Mouse (Mus musculus): ENCODE data around the gene Copg1. TPM values are rescaled to one million over a fixed set of nuclear protein-coding genes. Genes with fewer than 3 reads are reported as not detected.

Gene Copg1
- polyA plus RNA-seq (2016; fragmentation: Nextera tagmentation; extraction: Ambion mirVana), result 142 and 153 TPM in 2 replicates

- Histone ChIP-seq H3K36me3 (replicated peaks) (peaks cover 34% of the 10 kb centered on the region), H3K9ac (peak within 1 kb of the TSS; percentile 81), H3K4me2 (peak within 1 kb of the TSS; percentile 82), H3K27ac (peak within 1 kb of the TSS; percentile 51; the same call in 1 of the 2 replicates), H3K9me3 (no peaks in the 10 kb centered on the region), H3K27me3 (no peaks in the 10 kb centered on the region), H3K4me1 (peaks cover 10% of the 10 kb centered on the region), H3K4me3 (replicated peaks) (peak within 1 kb of the TSS; percentile 65)
- ATAC-seq (ENCODE audit: low FRiP score), result peak; percentile 97
- WGBS, result under 1% methylated on average over 31 of the region's 31 CpGs
These were observed at the start of gene Copg1 for GRCm38 (mm10) chr6:87887594-87888233. TSS of gene Copg1 (plus strand) at chr6:87887814.

GRCm38 (mm10) chr6:87838551-87839197, 48.9 kb upstream of the Copg1 start, which contains the start of gene Isy1:
TSS of gene Isy1 (minus strand) at chr6:87838798.
- H3K9me3 ChIP-seq, result no peaks in the 10 kb centered on the region
- peak within 1 kb of the TSS; percentile 87 for H3K9ac ChIP-seq
- peak; percentile 97 for ATAC-seq (ENCODE audit: low FRiP score)
- H3K27ac ChIP-seq, result peak within 1 kb of the TSS; percentile 93
- H3K4me1 ChIP-seq, result peaks cover 21% of the 10 kb centered on the region
- WGBS, result under 1% methylated on average over 46 of the region's 46 CpGs
- H3K4me3 ChIP-seq (replicated peaks), result peak within 1 kb of the TSS; percentile 79
- no peaks in the 10 kb centered on the region for H3K27me3 ChIP-seq
- peaks cover 28% of the 10 kb centered on the region for H3K36me3 ChIP-seq (replicated peaks)
- peak within 1 kb of the TSS; percentile 76 for H3K4me2 ChIP-seq

DNA sequence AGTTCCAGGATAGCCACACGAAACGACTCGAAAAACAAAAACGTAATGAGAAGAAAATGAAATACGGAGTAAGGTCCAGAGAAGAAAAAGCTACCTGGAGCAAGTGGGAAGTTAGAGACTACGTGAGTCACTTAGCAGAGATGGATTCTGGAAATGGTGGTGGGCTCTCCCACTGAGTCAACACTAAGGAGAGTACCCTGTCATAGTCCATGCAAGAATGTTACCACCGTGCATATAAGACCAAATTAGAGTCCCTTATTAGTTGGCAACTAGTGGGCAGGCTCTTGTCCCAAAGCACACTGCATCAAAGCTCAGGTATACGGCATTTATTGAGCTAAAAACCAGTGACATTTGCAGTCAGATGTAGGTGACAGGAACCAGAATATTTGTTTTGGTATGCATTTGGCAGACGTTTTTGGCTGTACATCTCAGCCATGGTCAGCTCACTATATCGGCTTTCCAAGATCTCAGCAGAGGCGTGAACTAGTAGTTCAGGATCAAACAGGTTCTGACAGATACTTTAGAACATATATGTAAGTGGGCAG, 47.7 kb upstream of the Copg1 start:
- no peak for ATAC-seq (ENCODE audit: low FRiP score)
- H3K4me3 ChIP-seq (replicated peaks), result no peak overlapping the region

GRCm38 (mm10) chr6:87841635-87842034, 46.0 kb upstream of the Copg1 start:
- Histone ChIP-seq H3K9me3 (no peaks in the 10 kb centered on the region), H3K4me1 (peaks cover 20% of the 10 kb centered on the region), H3K27me3 (no peaks in the 10 kb centered on the region), H3K9ac (no peak overlapping the region), H3K27ac (no peak overlapping the region), H3K4me3 (replicated peaks) (no peak overlapping the region), H3K36me3 (replicated peaks) (peaks cover 40% of the 10 kb centered on the region), H3K4me2 (no peak overlapping the region)
- WGBS, result 82% methylated on average over 8 of the region's 8 CpGs
- ATAC-seq (ENCODE audit: low FRiP score), result no peak

More for the DNA sequence above, 47.7 kb upstream of the Copg1 start:
- 72% methylated on average over 11 of the region's 11 CpGs for WGBS
- H3K4me1 ChIP-seq, result peaks cover 21% of the 10 kb centered on the region
- no peak overlapping the region for H3K9ac ChIP-seq
- no peaks in the 10 kb centered on the region for H3K9me3 ChIP-seq
- no peak overlapping the region for H3K4me2 ChIP-seq
- H3K36me3 ChIP-seq (replicated peaks), result peaks cover 32% of the 10 kb centered on the region
- H3K27me3 ChIP-seq, result no peaks in the 10 kb centered on the region
- H3K27ac ChIP-seq, result no peak overlapping the region

DNA sequence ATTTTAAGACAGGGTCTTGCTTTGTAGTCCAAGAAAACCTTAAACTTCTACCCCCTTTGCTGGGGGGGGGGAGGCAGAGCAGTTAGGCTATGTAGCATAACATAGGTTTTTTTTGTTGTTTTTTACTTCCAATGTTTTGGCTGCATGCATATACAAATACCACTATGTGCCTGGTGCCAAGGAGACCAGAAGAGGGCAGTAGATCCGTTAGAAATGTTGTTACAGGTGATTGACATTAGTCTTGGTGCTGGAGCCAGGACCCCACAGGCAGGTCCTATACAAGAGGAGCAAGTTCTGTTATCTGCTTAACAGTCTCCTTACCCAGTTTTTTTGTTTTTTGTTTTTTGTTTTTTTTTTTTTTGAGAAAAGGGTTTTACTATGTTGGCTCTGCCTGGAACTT, 45.4 kb upstream of the Copg1 start:
- no peak for ATAC-seq (ENCODE audit: low FRiP score)
- Histone ChIP-seq H3K9me3 (no peaks in the 10 kb centered on the region), H3K4me1 (peaks cover 20% of the 10 kb centered on the region), H3K9ac (no peak overlapping the region), H3K27ac (no peak overlapping the region), H3K4me2 (no peak overlapping the region), H3K27me3 (no peaks in the 10 kb centered on the region), H3K36me3 (replicated peaks) (peaks cover 40% of the 10 kb centered on the region), H3K4me3 (replicated peaks) (no peak overlapping the region)
- 31% methylated on average over 1 of the region's 1 CpGs for WGBS

DNA sequence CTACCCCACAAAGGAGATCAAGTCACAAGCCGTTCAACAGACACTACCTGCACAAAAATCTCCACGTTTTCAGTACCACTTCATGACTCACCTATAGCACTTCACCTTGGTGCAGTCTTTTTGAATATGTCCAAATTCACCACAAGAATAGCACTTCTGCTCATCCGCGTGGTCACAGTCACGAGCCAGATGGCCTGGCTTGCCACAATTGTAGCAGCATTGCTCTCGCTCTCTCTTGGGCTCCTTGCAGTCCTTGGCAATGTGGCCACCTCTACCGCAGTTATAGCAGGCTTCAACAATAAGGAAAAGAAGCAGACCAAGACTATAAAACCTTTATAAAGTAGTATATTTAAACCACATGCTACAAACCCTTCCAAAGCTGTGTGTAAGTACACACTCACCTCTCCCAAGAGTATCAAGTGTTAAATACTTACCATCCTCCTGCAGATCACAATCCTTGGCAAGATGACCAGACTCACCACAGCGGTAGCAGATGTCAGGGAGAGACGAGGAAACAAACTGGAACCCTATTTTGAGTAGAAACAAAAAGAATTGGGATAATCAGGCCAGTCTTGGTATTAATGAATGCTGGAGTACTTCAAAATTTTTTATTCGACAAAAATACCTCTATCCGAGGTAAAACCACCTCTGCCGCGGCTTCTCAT, 42.5 kb upstream of the Copg1 start:
- ATAC-seq (ENCODE audit: low FRiP score), result no peak
- H3K27me3 ChIP-seq, result no peaks in the 10 kb centered on the region
- no peak overlapping the region for H3K27ac ChIP-seq
- 91% methylated on average over 13 of the region's 13 CpGs for WGBS
- no peak overlapping the region for H3K9ac ChIP-seq
- no peak overlapping the region for H3K4me2 ChIP-seq
- no peaks in the 10 kb centered on the region for H3K9me3 ChIP-seq
- peaks cover 23% of the 10 kb centered on the region for H3K4me1 ChIP-seq
- H3K4me3 ChIP-seq (replicated peaks), result no peak overlapping the region
- H3K36me3 ChIP-seq (replicated peaks), result peaks cover 50% of the 10 kb centered on the region

DNA sequence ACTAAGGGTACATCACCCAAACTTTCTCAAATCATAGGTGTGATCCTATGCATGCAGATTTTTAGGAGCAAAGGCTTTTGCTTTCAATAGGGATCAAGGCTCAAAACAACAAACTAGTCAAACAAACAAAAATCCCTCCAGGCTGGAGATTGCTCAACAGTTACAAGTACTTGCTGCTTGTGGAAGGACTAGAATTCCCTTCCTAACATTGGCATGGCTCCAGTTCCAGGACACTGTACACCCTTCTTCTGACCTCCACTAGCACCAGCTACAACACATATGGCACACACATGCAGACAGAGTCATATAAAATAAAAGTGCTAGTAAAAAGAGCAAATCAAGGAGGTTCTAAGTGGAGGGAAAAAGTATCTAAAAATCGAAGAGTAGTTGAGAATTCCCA, 40.8 kb upstream of the Copg1 start:
- H3K9ac ChIP-seq, result no peak overlapping the region

GRCm38 (mm10) chr6:87849780-87850154, 37.8 kb upstream of the Copg1 start:
- Histone ChIP-seq H3K4me2 (peak overlapping the region; percentile 81), H3K27me3 (no peaks in the 10 kb centered on the region), H3K9ac (peak overlapping the region; percentile 98), H3K4me3 (replicated peaks) (peak overlapping the region; percentile 91), H3K4me1 (peaks cover 28% of the 10 kb centered on the region), H3K9me3 (no peaks in the 10 kb centered on the region), H3K27ac (0 out of 2 replicates have a peak overlapping the region, but pooled peaks have one; percentile 92), H3K36me3 (replicated peaks) (peaks cover 19% of the 10 kb centered on the region)
- no peak for ATAC-seq (ENCODE audit: low FRiP score)
- 2% methylated on average over 8 of the region's 8 CpGs for WGBS

More for the DNA sequence above, 40.8 kb upstream of the Copg1 start:
- Histone ChIP-seq H3K27ac (no peak overlapping the region), H3K4me1 (peaks cover 28% of the 10 kb centered on the region), H3K36me3 (replicated peaks) (peaks cover 46% of the 10 kb centered on the region), H3K9me3 (no peaks in the 10 kb centered on the region), H3K27me3 (no peaks in the 10 kb centered on the region), H3K4me2 (no peak overlapping the region), H3K4me3 (replicated peaks) (no peak overlapping the region)
- 90% methylated on average over 1 of the region's 1 CpGs for WGBS
- no peak for ATAC-seq (ENCODE audit: low FRiP score)

DNA sequence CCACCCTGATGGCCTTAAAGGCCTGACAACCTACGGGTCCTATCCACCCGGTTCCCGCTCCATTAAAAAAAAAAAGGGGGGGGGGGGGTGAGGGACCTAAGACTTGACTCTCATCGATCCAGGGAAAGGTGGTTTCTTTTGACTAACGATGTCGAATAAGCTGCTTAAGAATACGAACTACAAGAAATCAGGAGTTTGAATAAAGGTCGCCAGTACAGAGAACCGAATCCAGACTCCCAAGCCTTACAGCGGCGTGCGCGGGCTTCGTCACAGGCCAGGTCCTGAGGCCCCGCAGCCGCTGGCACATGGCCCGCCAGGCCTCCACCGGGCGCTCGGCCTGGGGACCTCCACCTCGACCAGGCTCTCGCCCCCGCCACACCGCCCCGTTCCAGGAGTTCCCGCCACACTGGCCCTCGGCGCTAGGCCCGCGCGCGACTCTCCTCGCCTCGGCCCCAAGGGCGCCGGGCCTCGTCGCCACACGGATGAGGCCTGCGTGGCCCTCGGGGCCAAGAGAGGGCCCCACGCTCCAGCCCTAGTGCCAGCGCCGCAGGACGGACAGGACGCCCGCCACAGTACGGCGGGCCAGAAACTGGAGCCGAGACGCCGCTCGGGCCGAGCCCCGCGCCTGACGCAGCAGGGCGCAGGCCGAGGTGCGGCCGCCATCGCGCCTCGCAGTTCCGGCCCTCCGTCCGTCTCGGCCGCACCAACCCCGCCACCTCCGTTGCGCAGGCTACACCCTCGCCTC, 37.3 kb upstream of the Copg1 start:
- ATAC-seq (ENCODE audit: low FRiP score), result peak; percentile 82
- Histone ChIP-seq H3K9me3 (no peaks in the 10 kb centered on the region), H3K27me3 (no peaks in the 10 kb centered on the region), H3K4me3 (replicated peaks) (peak overlapping the region; percentile 91), H3K4me1 (peaks cover 28% of the 10 kb centered on the region), H3K9ac (peak overlapping the region; percentile 98), H3K4me2 (peak overlapping the region; percentile 81), H3K36me3 (replicated peaks) (peaks cover 14% of the 10 kb centered on the region), H3K27ac (peak overlapping the region; percentile 92)
- WGBS, result under 1% methylated on average over 66 of the region's 73 CpGs

DNA sequence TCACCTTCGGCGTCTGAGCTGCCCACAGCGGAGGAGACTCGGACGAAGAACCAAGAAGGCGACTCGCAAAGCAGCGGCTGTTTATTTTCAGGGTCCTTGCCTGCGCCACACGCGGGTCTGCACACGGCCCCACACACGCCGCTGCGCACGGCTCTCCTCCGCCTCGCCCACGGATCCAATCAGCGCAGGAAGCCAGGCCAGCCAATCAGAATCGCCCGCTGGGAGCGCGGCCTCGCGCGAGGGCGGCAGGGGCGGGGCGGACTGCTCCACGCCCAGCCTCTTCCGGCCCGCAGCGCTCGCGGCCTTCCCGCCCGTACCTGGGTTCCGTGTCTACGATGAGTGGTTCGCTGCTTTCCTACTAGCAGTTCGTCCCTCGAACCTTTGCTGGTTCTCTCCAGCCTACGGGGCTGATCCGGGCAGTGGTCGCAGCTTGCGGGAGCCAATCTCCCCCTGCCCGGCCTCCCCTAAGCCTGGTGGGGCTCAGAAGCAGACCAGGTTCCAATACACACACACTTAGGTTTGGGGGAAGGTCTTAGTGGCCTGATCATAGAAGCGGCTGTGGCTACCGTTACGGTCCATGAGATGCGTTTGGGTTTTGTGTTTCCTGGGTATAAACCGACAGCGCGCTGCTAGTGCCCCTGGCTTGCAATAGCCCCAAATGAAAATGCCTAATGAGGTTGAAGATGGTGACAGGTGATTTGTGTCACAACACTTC, 36.6 kb upstream of the Copg1 start, which contains the start of gene Cnbp:
Gene Cnbp (minus strand): TSS at position 207 of the 715 bp plus-strand sequence.
- Histone ChIP-seq H3K4me1 (peaks cover 28% of the 10 kb centered on the region), H3K27me3 (no peaks in the 10 kb centered on the region), H3K9me3 (no peaks in the 10 kb centered on the region), H3K4me2 (peak within 1 kb of the TSS; percentile 81), H3K9ac (peak within 1 kb of the TSS; percentile 98), H3K27ac (peak within 1 kb of the TSS; percentile 92), H3K4me3 (replicated peaks) (peak within 1 kb of the TSS; percentile 91), H3K36me3 (replicated peaks) (peaks cover 10% of the 10 kb centered on the region; the same call in 1 of the 2 replicates)
- ATAC-seq (ENCODE audit: low FRiP score), result peak; percentile 99
- under 1% methylated on average over 55 of the region's 55 CpGs for WGBS

GRCm38 (mm10) chr6:87851871-87852270, 35.7 kb upstream of the Copg1 start:
- 81% methylated on average over 6 of the region's 6 CpGs for WGBS
- ATAC-seq (ENCODE audit: low FRiP score), result no peak
- H3K4me1 ChIP-seq, result peaks cover 26% of the 10 kb centered on the region

More at GRCm38 (mm10) chr6:87851871-87852270, 35.7 kb upstream of the Copg1 start:
- H3K27me3 ChIP-seq, result no peaks in the 10 kb centered on the region
- H3K4me3 ChIP-seq (replicated peaks), result no peak overlapping the region
- H3K36me3 ChIP-seq (replicated peaks), result peaks cover 10% of the 10 kb centered on the region; the same call in 1 of the 2 replicates
- H3K4me2 ChIP-seq, result no peak overlapping the region
- no peak overlapping the region for H3K9ac ChIP-seq
- no peak overlapping the region for H3K27ac ChIP-seq
- no peaks in the 10 kb centered on the region for H3K9me3 ChIP-seq
